Mouse (Mus musculus): ENCODE results near the gene Clk1. TPM values are rescaled to one million over a fixed set of nuclear protein-coding genes. Genes with fewer than 3 reads are reported as not detected.
A peak's percentile ranks its signal among the peaks of the same experiment; 100 is the strongest.

The Clk1 gene
- polyA plus RNA-seq, 1 experiment from 2014 or later = 174 TPM

GRCm38 (mm10) chr1:58444691-58445090, 20.8 kb upstream of the Clk1 start:
- Histone ChIP-seq H3K4me3 (peak overlapping the region; percentile 61), H3K9me3 (no peaks in the 10 kb centered on the region), H3K36me3 (peaks cover 41% of the 10 kb centered on the region), H3K4me1 (replicated peaks) (peaks cover 38% of the 10 kb centered on the region), H3K9ac (peak overlapping the region; percentile 88), H3K27ac (peak overlapping the region; percentile 89), H3K4me2 (peak overlapping the region; percentile 77), H3K27me3 (no peaks in the 10 kb centered on the region)
- 12% methylated on average over 10 of the region's 10 CpGs for WGBS
- no peak for ATAC-seq (ENCODE audit: low FRiP score)

GRCm38 (mm10) chr1:58424551-58424950, 685 bp upstream of the Clk1 start:
- Histone ChIP-seq H3K27me3 (no peaks in the 10 kb centered on the region), H3K9ac (no peak overlapping the region), H3K27ac (0 out of 2 replicates have a peak overlapping the region, but pooled peaks have one; percentile 100), H3K9me3 (no peaks in the 10 kb centered on the region), H3K36me3 (peaks cover 14% of the 10 kb centered on the region), H3K4me2 (peak overlapping the region; percentile 47; the same call in 1 of the 2 replicates), H3K4me3 (no peak overlapping the region; the same call in 1 of the 2 replicates), H3K4me1 (replicated peaks) (peaks cover 25% of the 10 kb centered on the region)
- ATAC-seq (ENCODE audit: low FRiP score) = peak; percentile 1; the same call in 1 of the 2 replicates
- 88% methylated on average over 3 of the region's 3 CpGs for WGBS

GRCm38 (mm10) chr1:58422879-58423278, 987 bp downstream of the Clk1 start:
- ATAC-seq (ENCODE audit: low FRiP score) = 0 out of 2 replicates have a peak, but pooled peaks have one; percentile 33
- peaks cover 30% of the 10 kb centered on the region for H3K36me3 ChIP-seq
- H3K27me3 ChIP-seq = no peaks in the 10 kb centered on the region
- peak overlapping the region; percentile 100 for H3K9ac ChIP-seq
- WGBS = 9% methylated on average over 13 of the region's 13 CpGs
- H3K9me3 ChIP-seq = no peaks in the 10 kb centered on the region
- peak overlapping the region; percentile 78 for H3K4me2 ChIP-seq
- H3K4me3 ChIP-seq = peak overlapping the region; percentile 100
- H3K4me1 ChIP-seq (replicated peaks) = peaks cover 30% of the 10 kb centered on the region
- peak overlapping the region; percentile 100 for H3K27ac ChIP-seq

GRCm38 (mm10) chr1:58420961-58421360, 2.9 kb downstream of the Clk1 start:
- Histone ChIP-seq H3K4me1 (replicated peaks) (peaks cover 30% of the 10 kb centered on the region), H3K27me3 (no peaks in the 10 kb centered on the region), H3K9me3 (no peaks in the 10 kb centered on the region), H3K27ac (no peak overlapping the region), H3K36me3 (peaks cover 47% of the 10 kb centered on the region), H3K4me3 (peak overlapping the region; percentile 100; the same call in 1 of the 2 replicates), H3K9ac (no peak overlapping the region), H3K4me2 (peak overlapping the region; percentile 78)
- WGBS = 78% methylated on average over 7 of the region's 7 CpGs
- ATAC-seq (ENCODE audit: low FRiP score) = no peak

GRCm38 (mm10) chr1:58420032-58420431, 3.8 kb downstream of the Clk1 start:
- H3K27ac ChIP-seq = no peak overlapping the region
- no peaks in the 10 kb centered on the region for H3K27me3 ChIP-seq
- H3K9me3 ChIP-seq = no peaks in the 10 kb centered on the region
- ATAC-seq (ENCODE audit: low FRiP score) = no peak
- H3K36me3 ChIP-seq = peaks cover 55% of the 10 kb centered on the region
- H3K4me3 ChIP-seq = no peak overlapping the region
- H3K9ac ChIP-seq = no peak overlapping the region
- H3K4me1 ChIP-seq (replicated peaks) = peaks cover 30% of the 10 kb centered on the region
- H3K4me2 ChIP-seq = no peak overlapping the region
- WGBS = 82% methylated on average over 10 of the region's 10 CpGs

GRCm38 (mm10) chr1:58416048-58416447, 7.8 kb downstream of the Clk1 start:
- peaks cover 11% of the 10 kb centered on the region for H3K4me1 ChIP-seq (replicated peaks)
- peaks cover 85% of the 10 kb centered on the region for H3K36me3 ChIP-seq
- 94% methylated on average over 2 of the region's 2 CpGs for WGBS
- H3K4me2 ChIP-seq = no peak overlapping the region
- no peak overlapping the region for H3K27ac ChIP-seq
- no peak overlapping the region for H3K4me3 ChIP-seq
- no peak for ATAC-seq (ENCODE audit: low FRiP score)
- H3K9ac ChIP-seq = no peak overlapping the region
- no peaks in the 10 kb centered on the region for H3K9me3 ChIP-seq
- H3K27me3 ChIP-seq = no peaks in the 10 kb centered on the region

- 38% methylated on average over 1 of the region's 1 CpGs for WGBS
- H3K27ac ChIP-seq = no peak overlapping the region
- no peak for ATAC-seq (ENCODE audit: low FRiP score)
- no peak overlapping the region for H3K4me3 ChIP-seq
- no peaks in the 10 kb centered on the region for H3K27me3 ChIP-seq
- no peaks in the 10 kb centered on the region for H3K9me3 ChIP-seq
- no peak overlapping the region for H3K9ac ChIP-seq
- H3K4me2 ChIP-seq = no peak overlapping the region
- H3K4me1 ChIP-seq (replicated peaks) = peaks cover 9% of the 10 kb centered on the region; the same call in 1 of the 2 replicates
- H3K36me3 ChIP-seq = peaks cover 89% of the 10 kb centered on the region
Observed at GRCm38 (mm10) chr1:58415442-58415841, 8.4 kb downstream of the Clk1 start.

GRCm38 (mm10) chr1:58410776-58411175, 13.1 kb downstream of the Clk1 start:
- Histone ChIP-seq H3K9me3 (no peaks in the 10 kb centered on the region), H3K27me3 (no peaks in the 10 kb centered on the region), H3K27ac (no peak overlapping the region), H3K36me3 (peaks cover 74% of the 10 kb centered on the region), H3K4me3 (no peak overlapping the region), H3K4me2 (no peak overlapping the region), H3K4me1 (replicated peaks) (no peaks in the 10 kb centered on the region), H3K9ac (no peak overlapping the region)
- WGBS = 91% methylated on average over 7 of the region's 7 CpGs
- no peak for ATAC-seq (ENCODE audit: low FRiP score)

- peaks cover 75% of the 10 kb centered on the region for H3K36me3 ChIP-seq
- no peaks in the 10 kb centered on the region for H3K9me3 ChIP-seq
- H3K4me1 ChIP-seq (replicated peaks) = no peaks in the 10 kb centered on the region
- no peak overlapping the region for H3K4me2 ChIP-seq
- H3K27ac ChIP-seq = no peak overlapping the region
- H3K27me3 ChIP-seq = no peaks in the 10 kb centered on the region
- ATAC-seq (ENCODE audit: low FRiP score) = no peak
- H3K4me3 ChIP-seq = no peak overlapping the region
- WGBS = 85% methylated on average over 3 of the region's 3 CpGs
- H3K9ac ChIP-seq = no peak overlapping the region
Observed at GRCm38 (mm10) chr1:58410198-58410588, 13.7 kb downstream of the Clk1 start.

GRCm38 (mm10) chr1:58409553-58410197, 14.2 kb downstream of the Clk1 start:
- no peaks in the 10 kb centered on the region for H3K4me1 ChIP-seq (replicated peaks)
- no peaks in the 10 kb centered on the region for H3K9me3 ChIP-seq
- no peak overlapping the region for H3K4me3 ChIP-seq
- ATAC-seq (ENCODE audit: low FRiP score) = peak; percentile 50; the same call in 1 of the 2 replicates
- H3K36me3 ChIP-seq = peaks cover 74% of the 10 kb centered on the region
- no peak overlapping the region for H3K4me2 ChIP-seq
- WGBS = 86% methylated on average over 5 of the region's 5 CpGs
- no peak overlapping the region for H3K27ac ChIP-seq
- H3K9ac ChIP-seq = no peak overlapping the region
- no peaks in the 10 kb centered on the region for H3K27me3 ChIP-seq

- no peaks in the 10 kb centered on the region for H3K4me1 ChIP-seq (replicated peaks)
- WGBS = 87% methylated on average over 6 of the region's 6 CpGs
- no peak overlapping the region for H3K27ac ChIP-seq
- no peak for ATAC-seq (ENCODE audit: low FRiP score)
- no peak overlapping the region for H3K9ac ChIP-seq
- no peak overlapping the region for H3K4me3 ChIP-seq
- no peaks in the 10 kb centered on the region for H3K9me3 ChIP-seq
- H3K27me3 ChIP-seq = no peaks in the 10 kb centered on the region
- no peak overlapping the region for H3K4me2 ChIP-seq
- H3K36me3 ChIP-seq = peaks cover 73% of the 10 kb centered on the region
Observed at GRCm38 (mm10) chr1:58408141-58408540, 15.7 kb downstream of the Clk1 start.

GRCm38 (mm10) chr1:58407321-58407720, 16.5 kb downstream of the Clk1 start:
- no peaks in the 10 kb centered on the region for H3K9me3 ChIP-seq
- no peak overlapping the region for H3K9ac ChIP-seq
- no peak overlapping the region for H3K4me3 ChIP-seq
- no peaks in the 10 kb centered on the region for H3K27me3 ChIP-seq
- no peak overlapping the region for H3K27ac ChIP-seq
- ATAC-seq (ENCODE audit: low FRiP score) = no peak
- WGBS = 97% methylated on average over 7 of the region's 7 CpGs
- H3K4me1 ChIP-seq (replicated peaks) = no peaks in the 10 kb centered on the region
- H3K4me2 ChIP-seq = no peak overlapping the region
- H3K36me3 ChIP-seq = peaks cover 73% of the 10 kb centered on the region

GRCm38 (mm10) chr1:58403745-58404144, 20.1 kb downstream of the Clk1 start:
- ATAC-seq (ENCODE audit: low FRiP score) = no peak
- Histone ChIP-seq H3K27ac (no peak overlapping the region), H3K36me3 (peaks cover 77% of the 10 kb centered on the region), H3K27me3 (no peaks in the 10 kb centered on the region), H3K4me1 (replicated peaks) (no peaks in the 10 kb centered on the region), H3K4me2 (no peak overlapping the region), H3K9me3 (no peaks in the 10 kb centered on the region), H3K4me3 (no peak overlapping the region), H3K9ac (no peak overlapping the region)
- WGBS = 95% methylated on average over 5 of the region's 5 CpGs
